10 mouse cellular contexts compared by ENCODE assay signal in the genomic region with DNA sequence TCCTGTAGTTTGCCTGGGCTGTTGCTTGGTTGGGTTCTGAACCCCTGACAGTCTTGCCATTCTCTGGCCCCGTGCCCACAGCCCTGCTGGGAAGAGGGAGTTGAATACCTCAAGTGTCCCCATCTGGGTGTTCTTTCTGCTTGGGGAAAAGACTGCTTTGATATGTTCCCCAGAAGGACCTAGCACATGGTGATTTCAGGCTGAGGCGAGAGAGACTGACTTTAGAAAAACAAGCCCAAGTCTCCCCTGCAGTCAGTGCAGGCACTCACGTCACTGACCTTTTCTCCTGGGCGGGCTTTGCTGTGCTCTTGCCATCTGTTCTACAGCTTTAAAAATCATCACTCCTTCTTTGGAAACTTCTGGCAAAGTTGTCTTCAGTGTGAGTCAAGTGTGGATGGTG.
A peak's percentile ranks its signal among the peaks of the same experiment; 100 is the strongest.
DNase-seq lines count a peak whose midpoint lies in the region; ATAC-seq lines count a peak whose summit lies in the region.
"Had no signal": no experiment of that assay in that cellular context is flagged by ENCODE, and none has a peak within 500 bp of the region (broad histone marks: within the 10 kb centered on the region; RNA-seq: fewer than 3 reads in every experiment).

No protein-coding gene starts in this region.

- DNase-seq in adrenal gland, adult (ENCODE audit: inconsistent age in 2 of 2, low spot score in 1 of 2), result peak; percentile 59 to 68
- DNase-seq in adrenal gland, postnatal 4 days (ENCODE audit: low spot score in 2 of 2), result no peak
- DNase-seq in cerebellum, postnatal 10 days, result peak; percentile 52 to 59
- DNase-seq in lung, postnatal 25 days (ENCODE audit: low spot score), result peak; percentile 24
- no peak for DNase-seq in spleen, postnatal 14 days (ENCODE audit: low spot score in 2 of 2)

- peak overlapping the region; percentile 41 to 84; a peak in 3 of 4 replicates for H3K27ac ChIP-seq in heart, embryonic 14.5 days (replicated peaks in 1 of 2; ENCODE audit: control insufficient read depth in 1 of 2, insufficient read depth in 1 of 2, low read depth in 2 of 2, low read length in 2 of 2)
- H3K27ac ChIP-seq in kidney, embryonic 15.5 days, result no peak overlapping the region

- no peak overlapping the region for H3K9ac ChIP-seq in heart, embryonic 14.5 days (ENCODE audit: low read length)
- H3K9ac ChIP-seq in kidney, embryonic 15.5 days, result no peak overlapping the region

- 37% methylated on average over 4 of the region's 4 CpGs for WGBS in heart, embryonic 14.5 days
- 64% methylated on average over 4 of the region's 4 CpGs for WGBS in kidney, embryonic 15.5 days

- H3K9me3 ChIP-seq in heart, embryonic 14.5 days (ENCODE audit: control insufficient read depth, low read length), result no peaks in the 10 kb centered on the region
- H3K9me3 ChIP-seq in kidney, embryonic 15.5 days (replicated peaks), result no peaks in the 10 kb centered on the region
- H3K9me3 ChIP-seq: megakaryocyte, embryonic 14.5 days had no signal

- no peak overlapping the region for H3K4me2 ChIP-seq in heart, embryonic 14.5 days (ENCODE audit: low read length)
- no peak overlapping the region for H3K4me2 ChIP-seq in kidney, embryonic 15.5 days

- H3K27me3 ChIP-seq in heart, embryonic 14.5 days (ENCODE audit: control insufficient read depth, insufficient read depth, low read length), result no peaks in the 10 kb centered on the region
- no peaks in the 10 kb centered on the region for H3K27me3 ChIP-seq in kidney, embryonic 15.5 days
- H3K27me3 ChIP-seq: megakaryocyte, embryonic 14.5 days had no signal

- no peak for ATAC-seq in heart, embryonic 14.5 days (ENCODE audit: insufficient number of reproducible peaks, insufficient read depth, low FRiP score, low read depth)
- no peak for ATAC-seq in activated CD4-positive, CD25-positive, alpha-beta regulatory T cell, adult 4 months
- ATAC-seq in kidney, embryonic 15.5 days (replicated peaks; ENCODE audit: low FRiP score), result no peak

- H3K4me1 ChIP-seq in heart, embryonic 14.5 days (ENCODE audit: control insufficient read depth in 2 of 2, insufficient read depth in 2 of 2, low read length in 2 of 2), result peaks cover 20 to 45% of the 10 kb centered on the region in 2 experiments
- H3K4me1 ChIP-seq in kidney, embryonic 15.5 days, result peaks cover 10% of the 10 kb centered on the region

- H3K4me3 ChIP-seq in heart, embryonic 14.5 days (ENCODE audit: control insufficient read depth in 1 of 2, insufficient read depth in 1 of 2, low read depth in 1 of 2, low read length in 2 of 2), result no peak overlapping the region
- H3K4me3 ChIP-seq in kidney, embryonic 15.5 days (replicated peaks), result no peak overlapping the region
- H3K4me3 ChIP-seq: erythroblast, embryonic 14.5 days; megakaryocyte, embryonic 14.5 days had no signal

- no peaks in the 10 kb centered on the region for H3K36me3 ChIP-seq in heart, embryonic 14.5 days (ENCODE audit: control insufficient read depth, insufficient read depth, low read length)
- H3K36me3 ChIP-seq in kidney, embryonic 15.5 days, result no peaks in the 10 kb centered on the region

Comparison
In these comparisons a context has a peak if more than half of its experiments do, and no peak if none do; other contexts are left out.
1. DNase-seq: peak in adrenal gland, adult (2 of 2), cerebellum, postnatal 10 days (2 of 2) and lung, postnatal 25 days (single experiment); none in adrenal gland, postnatal 4 days (0 of 2) and spleen, postnatal 14 days (0 of 2).